Mouse (Mus musculus) kidney, adult 10 weeks (tissue): ENCODE data around the gene Mthfsd. TPM values are rescaled to one million over a fixed set of nuclear protein-coding genes. Genes with fewer than 3 reads are reported as not detected.

Experiments
- polyA plus RNA-seq: library from polyadenylated mRNA; stranded (reverse); fragments of 350-450 nt; fragmentation: Illumina TruSeq; extraction: RNeasy Lipid Tissue Mini Kit (QIAGEN cat#74804); gene quantifications from one replicate; pipeline ENCODE4 v1.2.3, GENCODE M21; 2014; ENCODE audit warnings: low read depth, low replicate concordance

Gene Mthfsd
- 5.1 TPM for polyA plus RNA-seq

GRCm38 (mm10) chr8:121107668-121108656 lies at the start of gene Mthfsd:
Mthfsd (minus strand) TSS chr8:121108392.

GRCm38 (mm10) chr8:121127756-121128375 lies 19.7 kb upstream of the Mthfsd start, which contains the start of gene Foxl1:
Foxl1 (plus strand) TSS chr8:121127940.

GRCm38 (mm10) chr8:121115948-121116347 lies 7.8 kb upstream of the Mthfsd start, which contains the start of gene Foxc2:
Foxc2 (plus strand) TSS chr8:121116171.

GRCm38 (mm10) chr8:121084210-121084951 lies 23.8 kb downstream of the Mthfsd start, which contains the start of gene Foxf1:
Foxf1 (plus strand) TSS chr8:121084386.

Other genes with a start within 250 kb of the Mthfsd start
- gene Foxf1, start 24.0 kb downstream of the Mthfsd start, polyA plus RNA-seq: not detected
- gene Foxc2, start 7.8 kb upstream of the Mthfsd start, polyA plus RNA-seq: 3.0 TPM
- gene Foxl1, start 19.5 kb upstream of the Mthfsd start, polyA plus RNA-seq: 0.24 TPM